Comparison of ENCODE assay signal across 10 mouse cellular contexts in the genomic region with DNA sequence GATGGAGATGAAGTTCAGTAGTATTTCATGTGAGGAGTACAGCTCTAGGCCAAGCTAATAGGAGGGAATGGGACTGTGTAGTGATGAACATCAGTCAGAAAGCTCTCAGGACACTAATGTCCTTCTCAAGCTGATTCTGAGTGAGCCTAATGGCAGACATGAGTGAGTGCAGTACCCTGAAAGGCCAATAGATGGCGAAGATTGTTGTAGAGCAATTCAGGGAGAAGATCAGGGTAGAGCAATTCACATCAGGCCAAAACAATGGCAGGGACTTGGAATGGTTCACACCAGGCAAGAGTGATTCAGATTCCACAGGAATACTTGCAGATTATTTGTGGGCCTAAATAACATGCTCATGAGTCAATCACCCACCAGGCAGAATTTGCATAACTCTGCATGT.
DNase-seq lines count a peak whose midpoint lies in the region; ATAC-seq and TF ChIP-seq lines count a peak whose summit lies in the region.
"Had no signal": no experiment of that assay in that cellular context is flagged by ENCODE, and none has a peak within 500 bp of the region (broad histone marks: within the 10 kb centered on the region; RNA-seq: fewer than 3 reads in every experiment).

No protein-coding gene starts in this region.

- no peak overlapping the region for H3K4me2 ChIP-seq in midbrain, postnatal 0 days (ENCODE audit: low read depth, low read length, poor library complexity, severe bottlenecking)
- no peak overlapping the region for H3K4me2 ChIP-seq in midbrain, embryonic 15.5 days
- H3K4me2 ChIP-seq: heart, embryonic 13.5 days had no signal

- WGBS in midbrain, postnatal 0 days, result 73% methylated on average over 1 of the region's 1 CpGs
- 71% methylated on average over 1 of the region's 1 CpGs for WGBS in midbrain, embryonic 15.5 days

- DNase-seq in cerebellum, postnatal 14 days, result peak; percentile 8 to 37
- no peak for DNase-seq in cerebellum, adult 8-10 months
- no peak for DNase-seq in midbrain, postnatal 0 days (ENCODE audit: low spot score)
- DNase-seq in heart, postnatal 4 days, result peak; percentile 22
- DNase-seq in mesoderm, embryonic 11.5 days (ENCODE audit: low read depth, low spot score), result peak; percentile 12
- DNase-seq in left cerebral cortex, adult 18-20 months (ENCODE audit: low spot score in 2 of 2), result no peak
- no peak for DNase-seq in urinary bladder, postnatal 25 days (ENCODE audit: low spot score)

- no peaks in the 10 kb centered on the region for H3K4me1 ChIP-seq in midbrain, postnatal 0 days (ENCODE audit: insufficient read depth, low read length)
- H3K4me1 ChIP-seq in midbrain, embryonic 15.5 days, result no peaks in the 10 kb centered on the region
- H3K4me1 ChIP-seq: heart, embryonic 13.5 days had no signal

- H3K9me3 ChIP-seq in midbrain, postnatal 0 days (ENCODE audit: low read length), result no peaks in the 10 kb centered on the region
- H3K9me3 ChIP-seq in midbrain, embryonic 15.5 days, result no peaks in the 10 kb centered on the region
- H3K9me3 ChIP-seq: heart, embryonic 13.5 days had no signal

- no peak overlapping the region for H3K27ac ChIP-seq in midbrain, postnatal 0 days (ENCODE audit: low read depth, low read length)
- no peak overlapping the region for H3K27ac ChIP-seq in midbrain, embryonic 15.5 days
- H3K27ac ChIP-seq: heart, embryonic 13.5 days had no signal

- H3K27me3 ChIP-seq in midbrain, postnatal 0 days (ENCODE audit: insufficient read depth, low read length), result no peaks in the 10 kb centered on the region
- no peaks in the 10 kb centered on the region for H3K27me3 ChIP-seq in midbrain, embryonic 15.5 days (replicated peaks)
- H3K27me3 ChIP-seq: heart, embryonic 13.5 days had no signal

- no peak overlapping the region for H3K4me3 ChIP-seq in midbrain, postnatal 0 days (ENCODE audit: low read depth, low read length)
- no peak overlapping the region for H3K4me3 ChIP-seq in midbrain, embryonic 15.5 days
- H3K4me3 ChIP-seq: heart, embryonic 13.5 days; myocyte had no signal

- TF ChIP-seq CTCF in midbrain, postnatal 0 days (IDR thresholded peaks at IDR 0.05), result peak; percentile 38

- no peak overlapping the region for H3K9ac ChIP-seq in midbrain, postnatal 0 days (replicated peaks; ENCODE audit: low read length, poor library complexity, severe bottlenecking)
- H3K9ac ChIP-seq in midbrain, embryonic 15.5 days, result no peak overlapping the region
- H3K9ac ChIP-seq: heart, embryonic 13.5 days had no signal

- ATAC-seq in midbrain, postnatal 0 days (ENCODE audit: low FRiP score), result no peak
- ATAC-seq in midbrain, embryonic 15.5 days (replicated peaks), result no peak

- H3K36me3 ChIP-seq in midbrain, postnatal 0 days (ENCODE audit: insufficient read depth, low read length), result no peaks in the 10 kb centered on the region
- H3K36me3 ChIP-seq in midbrain, embryonic 15.5 days (replicated peaks), result no peaks in the 10 kb centered on the region
- H3K36me3 ChIP-seq: heart, embryonic 13.5 days had no signal

Comparison
In these comparisons a context has a peak if more than half of its experiments do, and no peak if none do; other contexts are left out.
1. DNase-seq: peak in cerebellum, postnatal 14 days (2 of 2), heart, postnatal 4 days (single experiment) and mesoderm, embryonic 11.5 days (single experiment); none in cerebellum, adult 8-10 months (single experiment), midbrain, postnatal 0 days (single experiment), left cerebral cortex, adult 18-20 months (0 of 2) and urinary bladder, postnatal 25 days (single experiment).